Mouse (Mus musculus) hindbrain, postnatal 0 days (tissue): Measurements from ENCODE around the gene Borcs7. TPM values are rescaled to one million over a fixed set of nuclear protein-coding genes. Genes with fewer than 3 reads are reported as not detected.

Experiments
- ATAC-seq: fragments of 200-750 bp; cut with Nextera tagmentation; 2 replicates; pipeline ENCODE4 v1.8.0; 2017; ENCODE audit warnings: mild to moderate bottlenecking, moderate TSS enrichment, moderate library complexity
- DNase-seq: peaks from one replicate; pipeline ENCODE4 v3.0.0-alpha.2; 2015; ENCODE audit warnings: low spot score
- H3K27ac ChIP-seq: fragments of 300-500 bp; sonication (generic); 2 replicates; pipeline ENCODE4 v1.5.1; 2014; ENCODE audit warnings: mild to moderate bottlenecking
- H3K27me3 ChIP-seq: fragments of 300-500 bp; sonication (generic); 2 replicates; pipeline ENCODE4 v1.6.1; 2014; ENCODE audit warnings: low read length, mixed read lengths; ENCODE audit not compliant: insufficient read depth
- H3K36me3 ChIP-seq: fragments of 300-500 bp; sonication (generic); 2 replicates; pipeline ENCODE4 v1.6.1; 2014; ENCODE audit warnings: low read length, mixed read lengths; ENCODE audit not compliant: insufficient read depth
- H3K4me1 ChIP-seq: fragments of 300-500 bp; sonication (generic); 2 replicates; pipeline ENCODE4 v1.6.1; 2014; ENCODE audit warnings: antibody characterized with exemption, low read length, mixed read lengths; ENCODE audit not compliant: insufficient read depth
- H3K4me2 ChIP-seq: fragments of 300-500 bp; sonication (generic); 2 replicates; pipeline ENCODE4 v1.6.1; 2014; ENCODE audit warnings: low read depth, mild to moderate bottlenecking, low read length, moderate library complexity, mixed read lengths
- H3K4me3 ChIP-seq: fragments of 300-500 bp; sonication (generic); 2 replicates; pipeline ENCODE4 v1.5.1; 2014; ENCODE audit warnings: low read length
- H3K9ac ChIP-seq: fragments of 300-500 bp; sonication (generic); replicated peaks from 2 replicates; pipeline ENCODE4 v1.6.1; 2014; ENCODE audit warnings: mild to moderate bottlenecking, low read length, moderate library complexity, mixed read lengths
- H3K9me3 ChIP-seq: fragments of 300-500 bp; sonication (generic); 2 replicates; pipeline ENCODE4 v1.6.1; 2016; ENCODE audit warnings: low read length, mixed read lengths
- CTCF ChIP-seq: IDR thresholded peaks from 2 replicates; pipeline ENCODE4 v1.5.1; 2016; ENCODE audit warnings: antibody characterized with exemption, control low read depth, low read depth
- WGBS: fragments of 180-500 bp; shearing (Covaris S2); extraction: QIAGEN DNeasy Blood & Tissue Kit; methylation state at CpG from one replicate; pipeline ENCODE4 v1.1.7; 2014; 5-methylcytosine and 5-hydroxymethylcytosine counted together
- polyA plus RNA-seq: library from polyadenylated mRNA; unstranded; fragments of >200 nt; fragmentation: Nextera tagmentation; extraction: Ambion mirVana; gene quantifications from 2 replicates; pipeline ENCODE4 v1.2.1, GENCODE M21; 2015
- total RNA-seq: library from RNA; depleted of rRNA; stranded (reverse); fragments of >200 nt; gene quantifications from 2 replicates; pipeline ENCODE4 v1.2.3, GENCODE M21; 2014

Gene Borcs7
- total and polyA plus RNA-seq, 2 experiments from 2014 or later: 11.2 to 37.1 TPM

GRCm38 (mm10) chr19:46697840-46698517, 8.3 kb downstream of the Borcs7 start:
- ATAC-seq: no peak
- no peak for TF ChIP-seq CTCF
- WGBS: 48% methylated on average over 19 of the region's 19 CpGs

GRCm38 (mm10) chr19:46699011-46699481, 9.3 kb downstream of the Borcs7 start:
- H3K4me3 ChIP-seq: no peak overlapping the region
- no peak overlapping the region for H3K9ac ChIP-seq
- no peaks in the 10 kb centered on the region for H3K4me1 ChIP-seq
- DNase-seq (no peak), ATAC-seq (no peak)
- no peak overlapping the region for H3K4me2 ChIP-seq
- no peak for TF ChIP-seq CTCF
- no peaks in the 10 kb centered on the region for H3K9me3 ChIP-seq
- no peaks in the 10 kb centered on the region for H3K27me3 ChIP-seq
- H3K36me3 ChIP-seq: peaks cover 7% of the 10 kb centered on the region; the same call in 1 of the 2 replicates
- 79% methylated on average over 10 of the region's 10 CpGs for WGBS
- no peak overlapping the region for H3K27ac ChIP-seq

More at GRCm38 (mm10) chr19:46697840-46698517, 8.3 kb downstream of the Borcs7 start:
- Histone ChIP-seq H3K4me2 (no peak overlapping the region), H3K4me3 (no peak overlapping the region), H3K36me3 (peaks cover 7% of the 10 kb centered on the region; the same call in 1 of the 2 replicates), H3K9me3 (no peaks in the 10 kb centered on the region), H3K4me1 (no peaks in the 10 kb centered on the region), H3K27me3 (no peaks in the 10 kb centered on the region), H3K9ac (no peak overlapping the region), H3K27ac (no peak overlapping the region)
- DNase-seq: no peak

- Histone ChIP-seq H3K36me3 (peaks cover 4% of the 10 kb centered on the region; the same call in 1 of the 2 replicates), H3K27me3 (no peaks in the 10 kb centered on the region), H3K4me2 (no peak overlapping the region), H3K4me1 (no peaks in the 10 kb centered on the region), H3K9me3 (no peaks in the 10 kb centered on the region), H3K27ac (no peak overlapping the region), H3K9ac (no peak overlapping the region), H3K4me3 (no peak overlapping the region)
- ATAC-seq (no peak), DNase-seq (no peak)
- no peak for TF ChIP-seq CTCF
- 86% methylated on average over 9 of the region's 9 CpGs for WGBS
These were observed 11.4 kb downstream of the Borcs7 start for GRCm38 (mm10) chr19:46701156-46701555.

GRCm38 (mm10) chr19:46705779-46706495, 16.2 kb downstream of the Borcs7 start:
- TF ChIP-seq CTCF: no peak
- H3K4me2 ChIP-seq: no peak overlapping the region
- DNase-seq: no peak
- peaks cover 4% of the 10 kb centered on the region; the same call in 1 of the 2 replicates for H3K36me3 ChIP-seq
- no peak for ATAC-seq
- no peaks in the 10 kb centered on the region for H3K27me3 ChIP-seq
- 62% methylated on average over 7 of the region's 7 CpGs for WGBS
- H3K9me3 ChIP-seq: no peaks in the 10 kb centered on the region
- H3K4me1 ChIP-seq: 0 out of 2 replicates have a peak, but pooled peaks cover 7% of the 10 kb centered on the region
- H3K9ac ChIP-seq: no peak overlapping the region
- H3K27ac ChIP-seq: no peak overlapping the region
- no peak overlapping the region for H3K4me3 ChIP-seq

- Histone ChIP-seq H3K4me3 (no peak overlapping the region), H3K27ac (no peak overlapping the region), H3K9ac (no peak overlapping the region), H3K27me3 (no peaks in the 10 kb centered on the region), H3K4me2 (peak overlapping the region; percentile 52; the same call in 1 of the 2 replicates), H3K4me1 (0 out of 2 replicates have a peak, but pooled peaks cover 7% of the 10 kb centered on the region), H3K36me3 (no peaks in the 10 kb centered on the region), H3K9me3 (no peaks in the 10 kb centered on the region)
- WGBS: 78% methylated on average over 9 of the region's 9 CpGs
- DNase-seq (no peak), ATAC-seq (no peak)
- no peak for TF ChIP-seq CTCF
These were observed 17.0 kb downstream of the Borcs7 start for GRCm38 (mm10) chr19:46706540-46707295.
